Mouse (Mus musculus): ENCODE measurements at regions not wholly inside any gene's neighbourhood (a gene's known extent, or its start where the extent isn't known, plus 50 kb on each side); places are given as distances from the start of the nearest gene placed in this dataset.
A peak's percentile ranks its signal among the peaks of the same experiment; 100 is the strongest.

GRCm38 (mm10) chr10:117953026-117953711 lies 107.3 kb upstream of the Rap1b start:
- H3K4me2 ChIP-seq (ENCODE audit: low read length): no peak overlapping the region
- H3K4me1 ChIP-seq (replicated peaks; ENCODE audit: control insufficient read depth, insufficient read depth, low read length): no peaks in the 10 kb centered on the region
- no peak overlapping the region for H3K9ac ChIP-seq (replicated peaks; ENCODE audit: low read depth, low read length)
- no peak for ATAC-seq
- no peak overlapping the region for H3K27ac ChIP-seq (ENCODE audit: low read length)
- no peaks in the 10 kb centered on the region for H3K27me3 ChIP-seq (replicated peaks; ENCODE audit: control insufficient read depth, insufficient read depth, low read length)
- WGBS: 33% methylated on average over 12 of the region's 12 CpGs
- H3K4me3 ChIP-seq (replicated peaks; ENCODE audit: low read length): no peak overlapping the region
- no peaks in the 10 kb centered on the region for H3K9me3 ChIP-seq (ENCODE audit: control insufficient read depth, low read length)
- no peaks in the 10 kb centered on the region for H3K36me3 ChIP-seq (ENCODE audit: control insufficient read depth, insufficient read depth)

GRCm38 (mm10) chr10:117956174-117956950 lies 110.5 kb upstream of the Rap1b start:
- H3K27ac ChIP-seq (ENCODE audit: low read length): no peak overlapping the region
- ATAC-seq: no peak
- no peak overlapping the region for H3K4me2 ChIP-seq (ENCODE audit: low read length)
- H3K4me1 ChIP-seq (replicated peaks; ENCODE audit: control insufficient read depth, insufficient read depth, low read length): no peaks in the 10 kb centered on the region
- no peaks in the 10 kb centered on the region for H3K36me3 ChIP-seq (ENCODE audit: control insufficient read depth, insufficient read depth)
- H3K4me3 ChIP-seq (replicated peaks; ENCODE audit: low read length): no peak overlapping the region
- H3K9me3 ChIP-seq (ENCODE audit: control insufficient read depth, low read length): no peaks in the 10 kb centered on the region
- H3K9ac ChIP-seq (replicated peaks; ENCODE audit: low read depth, low read length): no peak overlapping the region
- 85% methylated on average over 17 of the region's 17 CpGs for WGBS
- no peaks in the 10 kb centered on the region for H3K27me3 ChIP-seq (replicated peaks; ENCODE audit: control insufficient read depth, insufficient read depth, low read length)

- no peaks in the 10 kb centered on the region for H3K9me3 ChIP-seq (ENCODE audit: control insufficient read depth, low read length)
Observed at GRCm38 (mm10) chr10:117974706-117975105, 128.9 kb upstream of the Rap1b start.

GRCm38 (mm10) chr10:117975467-117975866 lies 129.6 kb upstream of the Rap1b start:
- Histone ChIP-seq H3K36me3 (ENCODE audit: control insufficient read depth, insufficient read depth) (no peaks in the 10 kb centered on the region), H3K4me3 (replicated peaks; ENCODE audit: low read length) (no peak overlapping the region), H3K9me3 (ENCODE audit: control insufficient read depth, low read length) (no peaks in the 10 kb centered on the region), H3K4me2 (ENCODE audit: low read length) (no peak overlapping the region), H3K9ac (replicated peaks; ENCODE audit: low read depth, low read length) (no peak overlapping the region), H3K4me1 (replicated peaks; ENCODE audit: control insufficient read depth, insufficient read depth, low read length) (no peaks in the 10 kb centered on the region), H3K27ac (ENCODE audit: low read length) (no peak overlapping the region), H3K27me3 (replicated peaks; ENCODE audit: control insufficient read depth, insufficient read depth, low read length) (no peaks in the 10 kb centered on the region)
- WGBS: 85% methylated on average over 1 of the region's 1 CpGs
- ATAC-seq: no peak

More at GRCm38 (mm10) chr10:117974706-117975105, 128.9 kb upstream of the Rap1b start:
- no peaks in the 10 kb centered on the region for H3K4me1 ChIP-seq (replicated peaks; ENCODE audit: control insufficient read depth, insufficient read depth, low read length)
- H3K9ac ChIP-seq (replicated peaks; ENCODE audit: low read depth, low read length): no peak overlapping the region
- no peak overlapping the region for H3K4me3 ChIP-seq (replicated peaks; ENCODE audit: low read length)
- no peak overlapping the region for H3K4me2 ChIP-seq (ENCODE audit: low read length)
- no peaks in the 10 kb centered on the region for H3K36me3 ChIP-seq (ENCODE audit: control insufficient read depth, insufficient read depth)
- H3K27me3 ChIP-seq (replicated peaks; ENCODE audit: control insufficient read depth, insufficient read depth, low read length): no peaks in the 10 kb centered on the region
- 64% methylated on average over 6 of the region's 6 CpGs for WGBS
- ATAC-seq: no peak
- H3K27ac ChIP-seq (ENCODE audit: low read length): no peak overlapping the region

GRCm38 (mm10) chr10:117979091-117979490 lies 133.3 kb upstream of the Rap1b start:
- Histone ChIP-seq H3K9me3 (ENCODE audit: control insufficient read depth, low read length) (no peaks in the 10 kb centered on the region), H3K4me2 (ENCODE audit: low read length) (no peak overlapping the region), H3K4me3 (replicated peaks; ENCODE audit: low read length) (no peak overlapping the region), H3K27me3 (replicated peaks; ENCODE audit: control insufficient read depth, insufficient read depth, low read length) (no peaks in the 10 kb centered on the region; the same call in 1 of the 2 replicates), H3K36me3 (ENCODE audit: control insufficient read depth, insufficient read depth) (no peaks in the 10 kb centered on the region), H3K27ac (ENCODE audit: low read length) (no peak overlapping the region), H3K9ac (replicated peaks; ENCODE audit: low read depth, low read length) (no peak overlapping the region), H3K4me1 (replicated peaks; ENCODE audit: control insufficient read depth, insufficient read depth, low read length) (peaks cover 15% of the 10 kb centered on the region)
- 92% methylated on average over 4 of the region's 4 CpGs for WGBS
- no peak for ATAC-seq

DNA sequence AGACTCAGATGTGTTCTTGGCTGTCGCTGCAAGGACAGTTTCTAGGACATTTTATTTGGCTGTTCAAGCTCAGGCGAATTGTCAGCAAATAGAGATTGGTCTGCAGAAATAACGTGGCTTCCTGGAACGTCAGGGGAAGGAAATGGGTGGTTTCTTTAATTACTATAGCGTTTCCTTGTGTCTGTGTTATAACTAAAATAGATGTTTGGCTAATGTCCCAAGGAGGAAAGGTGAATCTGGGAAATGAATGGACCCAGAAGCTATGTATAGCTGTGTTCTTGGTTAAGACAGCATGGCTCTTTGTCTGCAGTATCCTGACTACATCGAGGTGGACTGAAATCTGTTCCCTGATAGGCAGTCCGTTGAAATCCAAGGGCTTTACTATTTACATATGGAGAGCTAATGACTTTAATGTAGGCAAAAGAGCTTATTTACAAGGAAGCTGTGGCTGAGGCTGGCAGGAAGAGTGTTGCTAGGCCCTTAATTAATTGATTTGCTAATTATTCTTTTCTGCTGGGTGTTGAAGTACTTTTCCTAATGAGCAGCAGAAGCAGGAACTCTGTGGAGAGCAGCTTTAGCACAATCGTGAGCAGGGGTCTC lies 136.9 kb upstream of the Rap1b start:
- Histone ChIP-seq H3K27me3 (replicated peaks; ENCODE audit: control insufficient read depth, insufficient read depth, low read length) (no peaks in the 10 kb centered on the region; the same call in 1 of the 2 replicates), H3K9ac (replicated peaks; ENCODE audit: low read depth, low read length) (no peak overlapping the region), H3K4me2 (ENCODE audit: low read length) (peak overlapping the region; percentile 41), H3K36me3 (ENCODE audit: control insufficient read depth, insufficient read depth) (no peaks in the 10 kb centered on the region), H3K9me3 (ENCODE audit: control insufficient read depth, low read length) (no peaks in the 10 kb centered on the region), H3K4me3 (replicated peaks; ENCODE audit: low read length) (no peak overlapping the region), H3K4me1 (replicated peaks; ENCODE audit: control insufficient read depth, insufficient read depth, low read length) (peaks cover 15% of the 10 kb centered on the region), H3K27ac (ENCODE audit: low read length) (peak overlapping the region; percentile 58)
- peak; percentile 94 for ATAC-seq
- WGBS: 12% methylated on average over 8 of the region's 8 CpGs

- no peak for ATAC-seq
- no peaks in the 10 kb centered on the region; the same call in 1 of the 2 replicates for H3K27me3 ChIP-seq (replicated peaks; ENCODE audit: control insufficient read depth, insufficient read depth, low read length)
- no peaks in the 10 kb centered on the region for H3K36me3 ChIP-seq (ENCODE audit: control insufficient read depth, insufficient read depth)
- WGBS: 63% methylated on average over 8 of the region's 8 CpGs
- H3K9ac ChIP-seq (replicated peaks; ENCODE audit: low read depth, low read length): no peak overlapping the region
- H3K4me2 ChIP-seq (ENCODE audit: low read length): no peak overlapping the region; the same call in 1 of the 2 replicates
- H3K4me1 ChIP-seq (replicated peaks; ENCODE audit: control insufficient read depth, insufficient read depth, low read length): peaks cover 15% of the 10 kb centered on the region
- H3K9me3 ChIP-seq (ENCODE audit: control insufficient read depth, low read length): no peaks in the 10 kb centered on the region
- H3K27ac ChIP-seq (ENCODE audit: low read length): no peak overlapping the region
- no peak overlapping the region for H3K4me3 ChIP-seq (replicated peaks; ENCODE audit: low read length)
Observed at GRCm38 (mm10) chr10:117983271-117983670, 137.4 kb upstream of the Rap1b start.

DNA sequence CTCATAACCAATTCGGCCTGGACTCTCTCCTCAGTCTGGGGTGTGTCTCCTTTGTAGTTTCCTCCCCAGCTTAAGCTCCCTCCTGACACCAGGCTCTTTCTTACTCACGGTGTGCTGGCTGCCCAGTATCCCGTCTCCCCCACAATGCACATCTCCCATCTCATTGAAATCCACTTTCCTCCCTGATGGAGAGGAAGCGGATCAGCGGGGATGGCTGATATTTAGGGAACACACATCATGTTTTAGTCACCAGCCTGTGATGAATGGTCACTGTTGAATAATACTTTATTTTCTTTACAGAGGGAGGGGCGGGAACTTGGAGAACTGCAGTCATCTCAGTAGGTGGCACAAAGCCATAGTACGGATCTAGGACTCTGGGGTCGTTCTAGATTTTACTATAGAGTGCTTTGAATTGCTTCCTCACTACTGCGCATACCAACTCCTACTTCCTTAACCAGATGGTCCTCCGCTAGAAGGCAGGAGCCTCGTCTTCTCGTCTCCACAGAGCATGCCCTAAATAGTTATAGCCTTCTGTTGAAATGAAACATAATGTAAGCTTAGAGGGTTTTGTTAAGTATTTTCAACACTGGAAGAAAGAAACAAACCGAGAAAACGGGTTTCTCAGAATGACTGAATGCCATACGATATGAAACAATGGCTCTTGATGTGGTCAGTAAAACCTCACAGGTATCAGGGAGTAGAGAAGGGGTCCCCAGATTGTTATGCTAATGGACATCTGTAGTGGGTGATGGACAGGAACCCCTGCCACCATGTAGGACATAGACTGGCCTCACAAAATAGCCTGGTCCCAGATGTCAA lies 139.2 kb upstream of the Rap1b start:
- ATAC-seq: no peak

GRCm38 (mm10) chr10:117987620-117988019 lies 141.8 kb upstream of the Rap1b start:
- ATAC-seq: no peak
- Histone ChIP-seq H3K9ac (replicated peaks; ENCODE audit: low read depth, low read length) (no peak overlapping the region), H3K9me3 (ENCODE audit: control insufficient read depth, low read length) (no peaks in the 10 kb centered on the region), H3K27ac (ENCODE audit: low read length) (no peak overlapping the region), H3K27me3 (replicated peaks; ENCODE audit: control insufficient read depth, insufficient read depth, low read length) (no peaks in the 10 kb centered on the region), H3K4me2 (ENCODE audit: low read length) (no peak overlapping the region), H3K4me3 (replicated peaks; ENCODE audit: low read length) (no peak overlapping the region), H3K36me3 (ENCODE audit: control insufficient read depth, insufficient read depth) (no peaks in the 10 kb centered on the region), H3K4me1 (replicated peaks; ENCODE audit: control insufficient read depth, insufficient read depth, low read length) (peaks cover 9% of the 10 kb centered on the region)
- WGBS: 68% methylated on average over 6 of the region's 6 CpGs

More for the DNA sequence above, 139.2 kb upstream of the Rap1b start:
- Histone ChIP-seq H3K4me1 (replicated peaks; ENCODE audit: control insufficient read depth, insufficient read depth, low read length) (peaks cover 15% of the 10 kb centered on the region), H3K4me3 (replicated peaks; ENCODE audit: low read length) (no peak overlapping the region), H3K27ac (ENCODE audit: low read length) (no peak overlapping the region), H3K9ac (replicated peaks; ENCODE audit: low read depth, low read length) (no peak overlapping the region), H3K9me3 (ENCODE audit: control insufficient read depth, low read length) (no peaks in the 10 kb centered on the region), H3K36me3 (ENCODE audit: control insufficient read depth, insufficient read depth) (no peaks in the 10 kb centered on the region), H3K4me2 (ENCODE audit: low read length) (no peak overlapping the region), H3K27me3 (replicated peaks; ENCODE audit: control insufficient read depth, insufficient read depth, low read length) (no peaks in the 10 kb centered on the region; the same call in 1 of the 2 replicates)
- 75% methylated on average over 15 of the region's 15 CpGs for WGBS

All from forebrain, embryonic 16.5 days (tissue).